Mouse (Mus musculus) forebrain, embryonic 13.5 days (tissue): ENCODE results near the gene Gm7073. TPM values are rescaled to one million over a fixed set of nuclear protein-coding genes. Genes with fewer than 3 reads are reported as not detected.

Experiments used
- ATAC-seq: fragments of 200-750 bp; cut with Nextera tagmentation; 2 replicates; pipeline ENCODE4 v1.8.0; 2017
- H3K27ac ChIP-seq: fragments of 300-500 bp; sonication (generic); 2 replicates; pipeline ENCODE4 v1.5.1; 2015; ENCODE audit warnings: inconsistent platforms, mild to moderate bottlenecking, moderate library complexity
- H3K27me3 ChIP-seq: fragments of 300-500 bp; sonication (generic); 2 replicates; pipeline ENCODE4 v1.6.1; 2015; ENCODE audit warnings: mild to moderate bottlenecking, inconsistent platforms
- H3K36me3 ChIP-seq: fragments of 300-500 bp; sonication (generic); 2 replicates; pipeline ENCODE4 v1.6.1; 2015; ENCODE audit warnings: mild to moderate bottlenecking, inconsistent platforms; ENCODE audit not compliant: poor library complexity, severe bottlenecking
- H3K4me1 ChIP-seq: fragments of 300-500 bp; sonication (generic); 2 replicates; pipeline ENCODE4 v1.6.1; 2015; ENCODE audit warnings: inconsistent platforms
- H3K4me2 ChIP-seq: fragments of 300-500 bp; sonication (generic); 2 replicates; pipeline ENCODE4 v1.6.1; 2015; ENCODE audit warnings: inconsistent platforms, mild to moderate bottlenecking, moderate library complexity
- H3K4me3 ChIP-seq: fragments of 300-500 bp; sonication (generic); 2 replicates; pipeline ENCODE4 v1.5.1; 2015; ENCODE audit warnings: mild to moderate bottlenecking, inconsistent platforms
- H3K9ac ChIP-seq: fragments of 300-500 bp; sonication (generic); 2 replicates; pipeline ENCODE4 v1.6.1; 2015; ENCODE audit warnings: mild to moderate bottlenecking, inconsistent platforms
- H3K9me3 ChIP-seq: fragments of 300-500 bp; sonication (generic); replicated peaks from 2 replicates; pipeline ENCODE4 v1.6.1; 2016; ENCODE audit warnings: inconsistent platforms
- WGBS: fragments of 180-500 bp; shearing (Covaris S2); methylation state at CpG from one replicate; pipeline ENCODE4 v1.1.7; 2015; 5-methylcytosine and 5-hydroxymethylcytosine counted together
- polyA plus RNA-seq: library from polyadenylated mRNA; unstranded; fragments of >200 nt; fragmentation: Nextera tagmentation; extraction: Ambion mirVana; gene quantifications from 2 replicates; pipeline ENCODE4 v1.2.1, GENCODE M21; 2015

Gene Gm7073
- polyA plus RNA-seq, result not detected in 2 replicates

DNA sequence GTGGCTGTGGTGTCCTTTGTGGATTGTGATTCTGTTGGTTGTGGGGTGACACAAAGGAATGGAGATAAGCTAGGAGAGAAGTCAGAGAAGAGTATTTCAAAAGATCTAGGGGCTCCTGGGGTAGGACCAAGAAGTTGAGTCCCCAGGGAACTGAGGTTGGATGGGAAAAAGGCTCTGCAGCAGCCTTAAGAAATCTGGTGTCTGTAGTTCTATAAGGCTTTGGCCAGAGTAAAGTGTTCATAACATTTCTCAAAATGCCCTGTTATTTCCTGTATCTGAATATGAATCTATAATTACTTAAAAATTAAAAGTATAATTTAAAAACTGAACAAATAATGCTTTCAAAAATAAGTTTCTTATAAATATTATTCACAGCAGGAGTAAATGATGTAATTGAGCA lies at the start of gene Gm7073:
Gene Gm7073 (minus strand): TSS at position 101 of the 400 bp plus-strand sequence.
- Histone ChIP-seq H3K4me2 (no peak within 1 kb of the TSS), H3K36me3 (no peaks in the 10 kb centered on the region), H3K9ac (no peak within 1 kb of the TSS), H3K4me1 (peaks cover 3% of the 10 kb centered on the region), H3K27me3 (no peaks in the 10 kb centered on the region), H3K27ac (no peak within 1 kb of the TSS), H3K4me3 (no peak within 1 kb of the TSS), H3K9me3 (no peaks in the 10 kb centered on the region)
- ATAC-seq, result no peak

DNA sequence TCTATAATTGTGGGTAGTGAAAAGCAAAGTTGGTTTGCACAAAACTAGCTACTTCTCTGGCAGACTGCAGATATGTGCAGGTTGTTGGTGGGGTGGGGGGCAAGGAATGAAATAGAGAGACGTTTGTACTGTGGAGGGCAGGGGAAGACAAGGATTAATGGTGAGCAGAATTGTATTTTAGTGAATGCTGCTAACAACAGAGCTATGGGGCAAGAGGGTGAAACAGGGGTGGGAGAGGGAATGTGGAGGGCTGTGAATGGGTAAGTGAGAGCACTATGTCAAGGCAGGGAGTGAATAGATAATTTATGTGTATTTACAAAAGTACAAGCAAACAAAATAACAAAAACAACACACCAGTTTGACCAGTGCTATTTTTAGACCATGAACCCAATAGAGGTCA lies 31.5 kb upstream of the Gm7073 start:
- no peak overlapping the region for H3K9ac ChIP-seq

DNA sequence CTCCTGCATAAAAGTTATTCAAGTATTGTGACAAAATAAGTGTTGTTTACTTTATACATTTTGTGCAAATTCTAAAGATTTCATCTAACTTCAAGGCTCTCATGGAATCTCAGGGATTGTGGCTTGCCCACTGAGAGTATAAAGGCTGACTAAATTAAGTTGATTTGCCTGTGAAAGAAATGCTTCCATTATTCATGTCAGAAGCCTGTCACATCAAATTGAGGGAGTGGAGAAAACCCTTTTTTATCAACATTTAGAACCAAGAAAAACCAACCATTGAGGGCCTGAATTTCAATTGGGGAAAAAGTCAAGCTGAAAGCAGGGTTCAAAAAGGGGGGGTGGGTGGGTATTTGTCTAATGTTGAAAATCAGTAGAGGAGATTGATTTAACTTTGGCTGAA lies 30.0 kb upstream of the Gm7073 start:
- H3K4me1 ChIP-seq, result no peaks in the 10 kb centered on the region
- ATAC-seq, result 0 out of 2 replicates have a peak, but pooled peaks have one; percentile 50
- no peaks in the 10 kb centered on the region for H3K36me3 ChIP-seq
- no peak overlapping the region for H3K4me2 ChIP-seq
- no peaks in the 10 kb centered on the region for H3K9me3 ChIP-seq
- no peak overlapping the region for H3K4me3 ChIP-seq
- H3K27ac ChIP-seq, result no peak overlapping the region
- H3K9ac ChIP-seq, result no peak overlapping the region
- no peaks in the 10 kb centered on the region for H3K27me3 ChIP-seq

More for the DNA sequence above, 31.5 kb upstream of the Gm7073 start:
- ATAC-seq, result no peak
- no peaks in the 10 kb centered on the region for H3K27me3 ChIP-seq
- no peaks in the 10 kb centered on the region for H3K9me3 ChIP-seq
- H3K4me1 ChIP-seq, result no peaks in the 10 kb centered on the region
- no peak overlapping the region for H3K27ac ChIP-seq
- H3K36me3 ChIP-seq, result no peaks in the 10 kb centered on the region
- H3K4me3 ChIP-seq, result no peak overlapping the region
- 9% methylated on average over 1 of the region's 1 CpGs for WGBS
- no peak overlapping the region for H3K4me2 ChIP-seq

DNA sequence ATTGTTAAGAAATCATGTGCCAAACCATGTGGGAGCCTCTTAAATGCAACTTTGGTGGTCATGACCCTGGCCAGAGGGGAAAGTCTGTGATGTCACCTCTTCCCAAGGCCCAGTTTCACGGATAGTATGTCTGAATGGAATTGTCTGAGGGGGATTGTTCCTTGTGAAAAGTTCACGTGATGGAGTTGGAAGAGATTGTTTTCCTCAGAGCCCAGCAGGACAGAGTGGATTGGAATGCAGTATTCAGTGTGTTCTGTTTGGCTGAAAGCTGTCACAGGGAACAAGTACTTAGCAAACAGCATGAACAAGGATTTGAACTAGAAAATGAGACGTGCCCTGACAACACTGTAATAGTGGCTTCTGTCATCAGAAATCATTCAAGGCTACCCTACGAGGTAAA lies 16.2 kb upstream of the Gm7073 start:
- Histone ChIP-seq H3K4me3 (no peak overlapping the region), H3K4me2 (no peak overlapping the region), H3K9me3 (no peaks in the 10 kb centered on the region), H3K36me3 (no peaks in the 10 kb centered on the region), H3K27me3 (no peaks in the 10 kb centered on the region), H3K9ac (no peak overlapping the region), H3K4me1 (0 out of 2 replicates have a peak, but pooled peaks cover 3% of the 10 kb centered on the region), H3K27ac (no peak overlapping the region)
- 30% methylated on average over 4 of the region's 4 CpGs for WGBS
- no peak for ATAC-seq

DNA sequence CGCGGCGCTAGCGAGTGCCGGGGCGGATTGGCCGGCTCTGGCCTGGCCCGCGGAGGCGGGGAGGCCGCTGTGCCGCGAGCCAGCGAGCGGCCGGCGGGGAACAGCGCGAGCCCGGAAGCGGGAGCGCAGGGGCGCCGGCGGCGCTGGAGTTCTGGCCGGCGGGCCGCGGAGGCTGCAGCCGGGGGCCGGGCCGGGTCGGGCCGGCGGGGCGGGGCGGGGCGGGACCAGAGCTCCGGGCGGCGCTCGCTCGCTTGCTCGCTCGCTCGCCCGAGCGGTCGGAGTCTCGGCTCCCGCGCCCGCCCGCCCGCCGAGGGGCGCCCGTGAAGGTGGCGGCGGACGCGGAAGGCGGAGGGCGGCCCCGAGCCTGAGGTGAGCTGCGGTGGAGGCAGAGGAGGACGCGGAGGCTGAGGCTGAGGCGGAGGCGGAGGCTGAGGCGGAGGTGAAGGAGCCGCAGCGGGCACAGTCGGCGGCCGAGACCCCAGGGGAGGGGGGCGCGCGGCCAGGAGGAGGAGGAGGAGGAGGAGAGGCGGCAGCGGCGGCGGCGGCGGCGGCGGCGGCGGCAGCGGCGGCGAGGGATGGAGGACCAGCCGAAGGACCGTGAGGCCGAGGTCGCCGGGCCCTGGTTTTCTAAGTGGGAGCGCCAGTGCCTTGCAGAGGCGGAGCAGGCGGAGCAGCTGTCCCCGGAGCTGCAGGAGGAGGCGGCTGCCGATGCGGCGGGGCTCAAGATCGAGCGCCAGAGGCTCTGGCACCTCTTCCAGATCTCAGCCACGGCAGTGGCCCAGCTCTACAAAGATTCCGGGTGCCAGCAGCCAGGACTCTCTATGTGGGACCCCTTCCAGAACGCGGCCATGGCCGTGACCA lies 8.6 kb upstream of the Gm7073 start:
- Histone ChIP-seq H3K9me3 (no peaks in the 10 kb centered on the region), H3K4me3 (peak overlapping the region; percentile 56), H3K27ac (peak overlapping the region; percentile 88), H3K27me3 (no peaks in the 10 kb centered on the region), H3K4me1 (peaks cover 4% of the 10 kb centered on the region), H3K4me2 (peak overlapping the region; percentile 61), H3K9ac (peak overlapping the region; percentile 78), H3K36me3 (no peaks in the 10 kb centered on the region)
- peak; percentile 73 for ATAC-seq
- 17% methylated on average over 50 of the region's 113 CpGs for WGBS

DNA sequence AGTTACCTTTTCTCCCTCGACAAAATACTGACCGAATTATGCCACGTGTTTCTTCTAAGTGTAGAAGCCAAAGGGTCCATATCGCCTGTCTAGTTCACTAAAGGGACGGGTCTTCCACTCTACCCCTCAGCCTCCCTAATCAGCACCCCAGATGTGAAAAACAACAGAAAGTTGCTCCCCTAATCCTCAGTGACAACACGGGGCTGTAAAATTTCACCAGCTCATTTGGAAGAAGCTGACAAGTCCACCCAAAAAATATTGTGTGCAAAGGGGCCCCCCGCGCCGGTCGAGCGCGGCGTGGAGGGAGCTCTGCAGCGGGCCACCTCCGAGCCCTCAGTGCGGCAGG lies 8.0 kb upstream of the Gm7073 start:
- Histone ChIP-seq H3K4me3 (peak overlapping the region; percentile 56), H3K36me3 (no peaks in the 10 kb centered on the region), H3K9me3 (no peaks in the 10 kb centered on the region), H3K4me1 (peaks cover 4% of the 10 kb centered on the region), H3K27ac (peak overlapping the region; percentile 88), H3K27me3 (no peaks in the 10 kb centered on the region), H3K9ac (peak overlapping the region; percentile 78), H3K4me2 (peak overlapping the region; percentile 61)
- 12% methylated on average over 15 of the region's 16 CpGs for whole genome bisulfite sequencing
- ATAC-seq, result peak; percentile 14

GRCm38 (mm10) chrX:60545906-60546305 lies 6.9 kb upstream of the Gm7073 start:
- no peak overlapping the region for H3K4me2 ChIP-seq
- no peak for ATAC-seq
- WGBS, result 23% methylated on average over 3 of the region's 3 CpGs

DNA sequence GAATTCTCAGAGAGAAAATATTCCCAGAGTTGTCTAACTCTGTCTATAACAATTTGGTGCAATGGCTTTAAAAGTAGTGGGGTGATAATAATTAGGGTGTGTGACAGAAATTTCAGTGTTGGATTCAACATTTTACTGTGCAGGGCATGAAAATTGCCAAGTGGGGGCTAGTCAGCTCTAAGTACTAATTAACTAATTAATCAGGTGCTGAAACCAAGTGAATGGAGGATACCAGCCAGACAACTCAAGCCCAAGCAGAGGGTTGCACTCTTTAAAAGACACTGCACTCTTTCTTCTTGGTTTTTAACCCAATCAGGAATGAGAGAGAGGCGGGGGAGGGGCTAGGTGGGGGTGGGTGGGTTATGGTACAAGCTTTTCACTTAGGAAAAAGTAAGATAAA lies 6.4 kb upstream of the Gm7073 start:
- Histone ChIP-seq H3K27me3 (no peaks in the 10 kb centered on the region), H3K9ac (no peak overlapping the region), H3K36me3 (no peaks in the 10 kb centered on the region), H3K27ac (0 out of 2 replicates have a peak overlapping the region, but pooled peaks have one; percentile 51), H3K4me2 (no peak overlapping the region), H3K9me3 (no peaks in the 10 kb centered on the region), H3K4me1 (peaks cover 4% of the 10 kb centered on the region), H3K4me3 (no peak overlapping the region)
- ATAC-seq, result peak; percentile 28; the same call in 1 of the 2 replicates
- 0% methylated on average over 1 of the region's 1 CpGs for WGBS

More at GRCm38 (mm10) chrX:60545906-60546305, 6.9 kb upstream of the Gm7073 start:
- H3K9me3 ChIP-seq, result no peaks in the 10 kb centered on the region
- H3K27ac ChIP-seq, result 0 out of 2 replicates have a peak overlapping the region, but pooled peaks have one; percentile 51
- no peak overlapping the region for H3K4me3 ChIP-seq
- H3K27me3 ChIP-seq, result no peaks in the 10 kb centered on the region
- H3K36me3 ChIP-seq, result no peaks in the 10 kb centered on the region
- H3K9ac ChIP-seq, result no peak overlapping the region
- H3K4me1 ChIP-seq, result peaks cover 4% of the 10 kb centered on the region

DNA sequence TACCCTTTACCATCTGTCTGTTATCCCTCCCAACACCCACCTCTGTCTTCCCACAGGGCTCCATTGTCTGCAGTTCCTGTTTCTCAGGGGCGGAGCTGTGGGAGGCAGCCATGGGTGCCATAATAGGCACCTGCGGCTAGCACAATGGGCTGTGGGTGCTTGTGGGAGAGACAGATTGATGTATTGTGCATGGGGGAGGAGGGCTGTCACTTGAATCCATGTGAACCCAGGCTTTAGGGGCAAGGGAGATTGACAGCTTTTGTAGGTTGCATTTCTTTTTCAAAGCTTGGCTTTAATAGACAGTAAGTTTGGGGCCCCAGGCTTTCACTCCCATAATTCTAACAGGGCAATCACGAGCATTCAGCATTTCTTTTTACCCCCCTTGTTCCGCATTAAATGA lies 5.0 kb upstream of the Gm7073 start:
- Histone ChIP-seq H3K9me3 (no peaks in the 10 kb centered on the region), H3K4me3 (no peak overlapping the region), H3K4me1 (peaks cover 4% of the 10 kb centered on the region), H3K36me3 (no peaks in the 10 kb centered on the region), H3K9ac (no peak overlapping the region), H3K27ac (no peak overlapping the region), H3K4me2 (no peak overlapping the region; the same call in 1 of the 2 replicates), H3K27me3 (no peaks in the 10 kb centered on the region)
- peak; percentile 72 for ATAC-seq
- 21% methylated on average over 4 of the region's 4 CpGs for WGBS

DNA sequence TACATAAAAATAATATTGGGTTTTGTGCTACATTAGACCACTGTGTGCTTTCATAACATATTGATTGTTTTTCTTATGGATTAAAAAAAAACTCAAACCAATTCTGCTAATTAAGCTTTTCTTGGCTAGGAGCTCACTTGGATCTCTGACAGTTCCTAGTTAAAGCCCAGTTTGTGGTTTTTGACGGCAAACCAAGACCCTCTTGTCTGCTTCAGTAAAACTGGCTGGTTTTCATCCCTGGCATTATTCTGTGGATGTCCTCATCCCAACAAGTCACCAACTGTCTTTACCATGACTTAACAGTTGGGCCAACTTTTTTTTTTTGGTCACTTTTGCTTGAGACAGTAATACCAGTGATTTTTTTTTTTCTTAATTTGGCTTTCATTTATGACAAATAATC lies 3.9 kb upstream of the Gm7073 start:
- 31% methylated on average over 1 of the region's 1 CpGs for WGBS
- no peak for ATAC-seq
- no peaks in the 10 kb centered on the region for H3K9me3 ChIP-seq
- no peak overlapping the region for H3K9ac ChIP-seq
- H3K4me2 ChIP-seq, result no peak overlapping the region
- no peak overlapping the region for H3K27ac ChIP-seq
- H3K27me3 ChIP-seq, result no peaks in the 10 kb centered on the region
- H3K4me1 ChIP-seq, result peaks cover 4% of the 10 kb centered on the region
- H3K36me3 ChIP-seq, result no peaks in the 10 kb centered on the region
- H3K4me3 ChIP-seq, result no peak overlapping the region

GRCm38 (mm10) chrX:60503995-60504394 lies 35.1 kb downstream of the Gm7073 start:
- no peak overlapping the region for H3K4me3 ChIP-seq
- H3K36me3 ChIP-seq, result no peaks in the 10 kb centered on the region
- H3K9ac ChIP-seq, result no peak overlapping the region
- H3K4me1 ChIP-seq, result no peaks in the 10 kb centered on the region
- no peak overlapping the region for H3K27ac ChIP-seq
- peak; percentile 85 for ATAC-seq
- H3K9me3 ChIP-seq, result no peaks in the 10 kb centered on the region
- H3K4me2 ChIP-seq, result no peak overlapping the region
- no peaks in the 10 kb centered on the region for H3K27me3 ChIP-seq

GRCm38 (mm10) chrX:60497750-60498149 lies 41.3 kb downstream of the Gm7073 start:
- H3K4me3 ChIP-seq, result no peak overlapping the region
- H3K4me2 ChIP-seq, result no peak overlapping the region
- 0 out of 2 replicates have a peak, but pooled peaks cover 3% of the 10 kb centered on the region for H3K4me1 ChIP-seq
- peak; percentile 33; the same call in 1 of the 2 replicates for ATAC-seq
- no peaks in the 10 kb centered on the region for H3K9me3 ChIP-seq
- no peaks in the 10 kb centered on the region for H3K36me3 ChIP-seq
- H3K27me3 ChIP-seq, result no peaks in the 10 kb centered on the region
- 19% methylated on average over 1 of the region's 1 CpGs for WGBS
- H3K9ac ChIP-seq, result no peak overlapping the region
- no peak overlapping the region for H3K27ac ChIP-seq
